Mouse (Mus musculus): ENCODE results near the gene Pstk.
"Not testable (repeated sequence)": the region's sequence is repeated elsewhere in the genome, so short reads cannot be mapped to it uniquely, and the experiment has no call there.

Gene Pstk

GRCm38 (mm10) chr7:131416742-131417141 lies 45.8 kb downstream of the Pstk start:
- DNase-seq, result not testable (repeated sequence)

GRCm38 (mm10) chr7:131417605-131418004 lies 46.7 kb downstream of the Pstk start:
- no peak for DNase-seq

DNA sequence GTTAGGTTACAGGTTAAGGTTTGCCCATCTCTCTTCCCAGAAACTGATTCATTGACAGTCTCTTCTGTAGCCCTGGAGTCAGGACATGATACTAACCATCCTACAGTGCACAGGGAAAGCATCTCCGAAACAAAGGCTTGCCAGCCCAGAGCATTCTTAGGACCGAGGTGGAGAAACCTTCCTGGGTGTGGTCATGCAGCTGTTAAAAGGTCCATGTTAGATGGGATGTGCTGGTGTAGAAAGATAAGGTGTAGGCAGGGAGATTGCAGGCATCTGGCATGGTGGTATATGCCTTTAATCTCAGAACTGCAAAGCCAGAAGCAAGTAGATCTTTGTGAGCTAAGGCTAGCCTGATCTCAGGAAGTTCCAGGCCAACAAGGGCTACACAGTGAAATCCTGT lies 54.0 kb downstream of the Pstk start:
- DNase-seq, result no peak

GRCm38 (mm10) chr7:131427331-131427730 lies 56.4 kb downstream of the Pstk start:
- DNase-seq, result no peak

- DNase-seq, result peak; percentile 22
These were observed 61.3 kb downstream of the Pstk start for GRCm38 (mm10) chr7:131432244-131432643.

DNA sequence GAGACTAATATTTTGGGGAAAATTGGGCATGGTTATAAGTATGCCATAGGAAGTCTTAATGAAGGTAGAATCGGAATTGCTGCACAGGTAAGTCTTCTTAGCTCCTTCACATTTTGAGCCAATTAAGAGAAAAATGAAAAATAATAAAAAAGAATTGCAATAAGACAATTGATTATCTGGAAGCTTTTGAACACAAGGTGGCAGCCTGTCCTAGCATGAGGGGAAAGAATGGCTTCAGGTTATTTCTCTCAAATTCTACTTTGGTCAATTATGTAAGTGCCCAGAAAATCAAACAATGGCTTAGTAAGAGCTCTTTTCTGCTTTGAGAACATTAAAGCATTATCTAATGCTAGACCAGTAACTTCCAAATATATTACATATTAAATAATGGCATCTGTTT lies 63.3 kb downstream of the Pstk start:
- DNase-seq, result no peak

GRCm38 (mm10) chr7:131437051-131437450 lies 66.1 kb downstream of the Pstk start:
- DNase-seq, result no peak

All from cerebellum, adult 18-20 months (tissue).